Mouse (Mus musculus) right cerebral cortex, postnatal 4 days (tissue): ENCODE results near the gene Cacnb4.

Source experiments
- DNase-seq: peaks from one replicate; pipeline ENCODE4 v3.0.0-alpha.2; 2022

The Cacnb4 gene

DNA sequence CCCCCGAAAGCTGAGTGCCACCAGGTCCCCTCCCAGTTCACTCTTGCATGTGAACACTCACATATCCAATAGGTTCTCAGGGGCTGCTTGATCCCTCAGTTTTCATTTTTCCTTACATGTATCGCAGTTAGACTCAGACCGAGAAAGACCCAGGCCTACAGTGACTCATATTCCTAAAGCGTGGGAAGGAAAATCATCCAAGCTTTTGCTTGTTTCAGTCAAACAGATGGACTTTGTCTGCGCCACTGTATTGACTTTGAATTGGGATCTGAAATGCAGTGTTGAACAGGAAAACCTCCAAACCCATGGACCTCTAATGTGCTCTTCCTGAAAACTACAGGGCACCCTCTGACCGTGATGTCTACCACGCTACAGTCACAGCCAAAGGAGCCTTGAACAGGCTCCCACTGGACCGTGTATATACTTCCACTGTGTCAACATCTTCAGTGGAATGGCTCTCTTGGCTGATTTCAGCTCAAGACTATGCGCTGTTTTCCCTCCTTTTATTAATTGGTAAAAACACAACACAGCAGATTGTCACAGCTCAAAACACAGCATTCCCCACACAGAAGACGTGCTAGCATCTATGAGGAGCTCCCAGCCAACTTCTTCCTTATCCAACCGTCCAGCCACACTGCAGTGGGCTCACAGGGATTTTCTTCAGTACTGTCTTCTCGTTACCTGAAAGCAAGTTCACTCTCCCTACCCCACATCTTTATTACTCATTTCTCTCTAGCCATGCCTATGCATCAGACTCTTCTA is 215.2 kb downstream of the Cacnb4 start:
- no peak for DNase-seq

DNA sequence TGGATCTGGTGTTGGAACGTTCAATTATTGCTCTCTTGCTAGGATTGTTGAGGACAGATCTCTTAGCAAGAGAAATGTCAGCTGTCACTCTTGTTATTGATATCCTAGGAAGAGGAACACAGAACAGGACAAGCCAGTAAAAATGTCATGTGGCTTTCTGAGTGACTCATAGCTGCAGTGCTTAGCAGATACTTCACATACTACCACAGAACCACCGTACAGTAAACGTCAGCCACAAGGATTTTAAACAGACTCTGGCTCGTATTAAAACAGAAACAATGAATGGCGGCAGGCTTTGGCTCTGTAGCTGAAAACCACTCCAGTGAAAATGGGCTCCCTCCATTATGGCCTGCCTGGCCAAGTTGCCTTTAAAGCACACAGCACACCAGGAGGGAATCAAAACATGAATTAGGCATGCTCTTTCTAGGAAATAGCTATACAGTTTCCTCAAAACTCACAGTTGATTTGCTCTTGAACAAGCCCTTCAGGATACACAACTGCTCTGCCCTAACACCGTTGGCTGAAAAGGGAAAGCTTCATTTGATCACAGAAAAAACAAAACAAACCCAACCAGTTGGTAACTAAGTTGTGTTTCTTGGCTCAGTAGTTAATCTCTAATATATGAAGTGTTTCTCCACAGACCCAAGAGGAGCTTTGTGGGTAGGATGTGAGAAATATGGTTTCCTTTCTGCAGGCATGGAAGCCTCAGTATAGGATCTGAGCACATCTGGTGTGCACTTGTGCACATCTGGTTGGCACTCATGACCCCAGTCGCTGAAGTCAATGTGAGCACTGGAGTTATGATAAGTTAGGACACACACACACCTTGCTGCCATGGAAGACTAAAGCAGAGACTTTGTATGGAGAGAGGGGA is 220.8 kb downstream of the Cacnb4 start:
- DNase-seq, result no peak

DNA sequence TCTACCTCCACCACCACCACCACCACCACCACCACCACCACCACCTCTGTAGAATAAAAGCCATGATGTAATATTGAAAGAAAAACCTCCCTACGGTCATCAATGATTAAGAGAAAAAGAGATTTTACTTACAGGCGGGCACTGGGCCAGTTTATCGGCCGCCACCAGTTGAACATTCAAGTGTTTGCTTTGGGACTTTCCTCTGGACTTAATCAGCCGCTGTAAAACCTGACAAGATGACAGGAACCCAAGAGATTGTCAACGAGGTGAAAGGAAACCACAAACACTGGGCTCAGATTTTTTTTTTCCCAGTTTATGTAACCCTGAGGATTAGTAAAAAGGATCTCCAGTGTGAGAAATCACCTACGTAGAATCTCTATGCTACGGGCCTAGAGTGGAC is 226.8 kb downstream of the Cacnb4 start:
- no peak for DNase-seq

DNA sequence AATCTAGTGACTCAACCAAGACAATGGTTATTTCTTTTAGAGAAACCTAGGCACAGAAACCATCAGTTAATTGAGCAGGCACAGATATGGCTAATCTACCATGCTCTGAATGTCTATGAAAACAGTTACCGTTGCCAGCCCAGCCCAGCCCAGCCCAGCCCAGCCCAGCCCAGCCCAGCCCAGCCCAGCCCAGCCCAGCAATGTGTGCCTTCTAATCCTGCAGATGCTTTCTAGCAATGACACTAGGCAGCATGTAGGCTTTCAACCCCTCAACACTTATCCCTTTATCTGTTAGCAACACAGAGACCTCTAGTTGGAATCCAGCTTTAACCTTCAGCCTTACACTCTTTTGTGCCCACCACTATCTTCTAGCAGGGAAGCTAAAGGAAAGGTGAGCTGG is 227.7 kb downstream of the Cacnb4 start:
- no peak for DNase-seq

DNA sequence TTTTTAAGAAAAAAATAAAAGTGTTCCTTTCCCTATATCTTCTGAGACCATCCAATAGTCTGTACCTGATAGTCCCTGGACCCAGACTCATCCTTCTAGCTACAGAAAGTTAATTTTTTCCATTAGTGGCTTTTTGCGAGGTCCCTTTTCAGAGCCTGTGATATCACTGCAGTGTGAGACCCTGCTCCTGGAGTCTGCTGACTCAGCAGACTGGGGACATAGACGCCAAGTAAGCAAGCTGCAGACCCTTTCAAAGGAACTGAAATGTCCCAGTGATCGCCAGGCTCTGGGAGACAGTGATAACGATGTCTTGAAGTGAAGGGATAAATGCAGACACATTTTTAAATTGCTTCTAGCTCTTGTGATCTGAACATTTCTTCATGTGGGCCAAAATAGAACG is 230.0 kb downstream of the Cacnb4 start:
- no peak for DNase-seq

DNA sequence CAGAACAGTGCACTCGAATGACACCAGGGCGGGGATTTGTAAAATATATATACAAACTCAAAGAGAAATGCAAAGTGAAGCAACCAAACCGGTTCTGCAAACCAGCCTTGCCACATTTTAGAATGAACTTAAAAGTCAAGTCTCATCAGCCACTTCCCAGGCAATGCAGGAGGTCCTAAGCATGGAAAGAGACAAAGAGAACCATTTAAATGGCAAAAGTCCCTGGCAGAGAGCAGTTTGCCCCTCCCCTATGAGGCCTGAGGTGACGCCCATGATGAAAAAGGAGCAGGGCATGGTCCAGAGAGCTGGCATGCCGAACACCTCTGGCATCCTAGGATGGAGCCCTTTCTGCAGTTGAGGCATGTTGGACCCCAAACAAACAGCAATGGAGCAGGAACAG is 234.5 kb downstream of the Cacnb4 start:
- DNase-seq, result no peak

DNA sequence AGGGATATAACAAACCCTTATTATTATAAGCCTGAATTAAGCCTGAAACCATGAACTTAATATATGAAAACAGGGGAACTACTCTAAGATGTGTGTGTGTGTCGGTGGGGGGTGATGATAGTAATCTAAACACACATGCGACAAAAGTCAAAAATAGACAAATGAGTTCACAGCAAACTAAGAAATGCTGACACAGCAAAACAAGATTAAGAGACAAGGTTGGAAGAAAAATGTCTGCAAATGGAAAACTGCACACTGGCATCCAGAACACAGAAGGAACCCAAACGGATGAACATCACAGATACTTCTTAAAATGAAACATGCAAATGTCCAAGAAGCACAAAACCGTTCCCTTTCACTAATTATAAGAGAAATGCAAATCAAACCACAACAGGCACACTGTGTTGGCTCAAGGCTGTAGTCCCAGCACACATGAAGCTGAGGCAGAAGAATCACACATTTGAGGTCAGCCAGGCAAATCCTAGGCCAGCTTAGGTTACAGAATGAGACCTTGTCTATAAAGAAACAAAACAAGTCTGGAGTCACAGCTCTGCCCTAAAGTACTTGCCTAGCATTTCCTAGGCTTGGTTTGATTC is 236.1 kb downstream of the Cacnb4 start:
- no peak for DNase-seq

DNA sequence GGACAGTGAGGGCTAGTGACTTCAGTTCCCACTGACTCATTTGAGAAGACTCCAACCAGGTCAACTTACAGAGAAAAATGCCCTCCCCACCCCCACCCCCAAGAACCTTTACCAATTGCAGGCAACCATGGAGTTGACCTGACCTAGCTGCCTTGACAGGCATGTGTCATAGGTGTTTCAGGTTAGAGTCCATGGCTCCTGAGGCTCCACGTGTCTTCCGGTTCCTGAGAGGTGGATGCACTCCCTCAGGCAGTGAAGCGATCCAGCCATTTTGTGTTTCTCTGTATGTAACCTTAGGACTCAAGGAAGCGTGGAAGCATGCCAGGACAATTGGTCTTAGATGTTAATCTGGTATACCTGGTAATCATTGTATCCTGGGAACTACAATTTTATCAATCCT is 238.2 kb downstream of the Cacnb4 start:
- DNase-seq, result no peak

DNA sequence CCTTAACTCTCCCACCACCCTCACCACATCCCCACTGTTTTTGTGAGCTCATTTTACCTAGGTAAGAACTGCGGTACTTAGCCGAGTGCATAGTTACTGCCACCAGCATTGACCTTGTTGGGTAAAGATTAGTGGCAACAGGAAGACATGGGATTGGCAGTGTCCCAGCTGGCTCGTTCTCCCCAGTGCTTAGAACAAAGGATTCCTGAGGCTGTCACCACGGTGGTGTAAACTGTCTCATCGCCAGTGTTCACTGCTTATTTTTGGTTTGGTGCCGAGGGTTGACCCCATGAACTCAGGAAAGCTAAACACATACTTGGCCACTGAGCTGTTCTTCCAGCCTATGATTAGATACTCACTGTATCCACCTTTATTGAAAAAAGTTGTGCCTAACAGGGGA is 238.6 kb downstream of the Cacnb4 start:
- DNase-seq, result peak; percentile 17

DNA sequence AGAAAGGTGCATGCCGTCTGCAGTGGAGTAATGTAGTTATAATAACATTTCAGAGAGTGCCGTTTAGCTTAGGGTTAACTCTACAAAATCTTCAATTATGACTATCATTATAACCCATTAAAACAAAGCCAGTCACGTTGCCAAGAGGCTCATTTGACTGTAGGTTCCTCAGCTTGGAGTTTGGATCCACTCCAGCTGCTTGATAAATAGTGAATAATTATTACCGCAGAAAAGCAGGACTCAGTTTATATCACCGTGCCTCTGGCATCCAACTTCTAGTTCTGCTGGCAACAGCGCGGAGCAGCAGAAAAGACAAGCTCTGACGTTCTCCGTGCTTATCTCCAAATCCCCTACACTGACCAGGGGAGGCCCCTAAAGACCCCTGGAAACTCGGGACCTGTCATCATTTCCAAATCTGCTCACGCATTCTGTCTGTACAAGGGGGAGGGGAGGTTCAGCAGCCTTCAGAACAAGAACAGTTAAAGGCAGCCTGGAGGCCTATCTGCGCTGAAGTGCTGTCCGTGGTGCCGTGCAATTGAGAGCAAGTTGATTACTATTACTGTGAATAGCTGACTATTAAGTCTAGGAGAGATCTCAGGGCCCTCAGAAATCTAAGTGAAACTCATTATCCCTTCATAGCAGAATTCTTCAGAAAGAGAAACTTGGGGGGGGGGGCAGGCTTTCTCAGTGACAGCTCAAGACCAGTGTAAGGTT is 240.6 kb downstream of the Cacnb4 start:
- DNase-seq, result no peak

DNA sequence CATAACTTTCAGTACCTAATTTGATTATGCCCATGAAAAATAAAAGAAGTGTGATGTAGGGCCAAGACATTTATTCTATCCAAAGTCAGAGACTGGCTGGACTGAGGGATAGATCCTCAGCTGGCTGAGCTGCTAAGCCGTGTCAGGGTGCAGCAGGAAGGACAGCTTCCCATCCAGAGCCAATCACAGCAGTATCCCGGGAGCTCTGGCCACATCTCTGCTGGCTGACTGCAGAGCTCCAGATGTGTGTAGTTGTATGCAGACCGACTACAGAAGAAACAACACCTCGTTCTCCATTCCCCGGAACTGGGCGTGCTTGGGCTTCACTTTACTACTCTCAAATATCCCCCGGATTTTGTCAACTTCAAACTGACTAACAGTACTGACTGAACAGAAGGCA is 243.3 kb downstream of the Cacnb4 start:
- DNase-seq, result no peak

DNA sequence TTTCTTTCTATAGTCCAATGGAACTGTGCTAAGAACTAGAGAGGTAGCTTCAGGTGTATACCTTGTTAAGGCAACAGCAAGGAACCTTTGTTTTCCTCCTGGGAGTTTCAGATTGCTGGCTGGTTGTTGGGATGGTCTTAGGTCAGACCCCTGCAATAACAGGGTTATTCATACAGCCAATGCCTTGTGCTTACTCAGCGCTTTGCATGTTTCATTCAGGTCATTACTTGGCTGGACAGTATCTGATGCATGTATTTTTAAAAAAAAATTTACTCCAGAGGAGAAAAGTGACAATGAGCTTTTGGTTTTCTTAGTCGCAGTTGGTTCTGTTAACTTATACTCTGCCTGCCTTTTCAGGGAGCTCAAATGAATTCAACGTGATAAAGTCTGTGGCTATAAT is 249.2 kb downstream of the Cacnb4 start:
- no peak for DNase-seq

DNA sequence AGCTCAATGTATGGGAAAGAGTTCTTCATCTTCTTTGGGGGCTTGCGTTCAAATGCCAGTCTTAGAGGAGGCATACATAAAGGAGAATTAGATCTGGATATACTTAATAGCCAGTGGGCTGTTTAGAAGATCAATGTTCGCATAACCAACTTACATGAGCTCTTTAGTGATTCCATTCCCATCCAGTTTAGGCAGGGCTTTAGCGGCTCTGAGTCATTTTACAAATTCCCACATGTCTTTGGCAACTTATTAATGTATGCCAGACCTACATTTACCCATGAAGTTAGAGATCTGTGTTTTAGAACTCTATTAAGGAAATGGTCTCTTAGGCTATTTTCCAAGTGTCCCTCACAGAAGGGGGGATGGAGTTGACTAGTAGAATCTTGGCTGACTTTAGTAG is 250.6 kb downstream of the Cacnb4 start:
- no peak for DNase-seq

DNA sequence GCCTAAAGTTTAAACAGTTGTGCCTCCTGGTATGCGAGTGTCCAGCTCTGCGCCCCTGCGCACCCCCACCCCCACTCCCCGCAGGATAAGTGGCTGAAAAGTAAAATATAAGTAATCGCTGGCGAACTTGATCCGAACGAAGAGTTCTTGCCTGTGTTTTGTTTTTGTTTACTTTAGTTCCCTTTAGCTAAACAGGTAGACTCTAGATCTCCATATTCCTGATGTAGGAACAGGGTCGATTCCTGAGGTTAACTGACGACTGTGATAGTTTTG is 251.2 kb downstream of the Cacnb4 start:
- no peak for DNase-seq

DNA sequence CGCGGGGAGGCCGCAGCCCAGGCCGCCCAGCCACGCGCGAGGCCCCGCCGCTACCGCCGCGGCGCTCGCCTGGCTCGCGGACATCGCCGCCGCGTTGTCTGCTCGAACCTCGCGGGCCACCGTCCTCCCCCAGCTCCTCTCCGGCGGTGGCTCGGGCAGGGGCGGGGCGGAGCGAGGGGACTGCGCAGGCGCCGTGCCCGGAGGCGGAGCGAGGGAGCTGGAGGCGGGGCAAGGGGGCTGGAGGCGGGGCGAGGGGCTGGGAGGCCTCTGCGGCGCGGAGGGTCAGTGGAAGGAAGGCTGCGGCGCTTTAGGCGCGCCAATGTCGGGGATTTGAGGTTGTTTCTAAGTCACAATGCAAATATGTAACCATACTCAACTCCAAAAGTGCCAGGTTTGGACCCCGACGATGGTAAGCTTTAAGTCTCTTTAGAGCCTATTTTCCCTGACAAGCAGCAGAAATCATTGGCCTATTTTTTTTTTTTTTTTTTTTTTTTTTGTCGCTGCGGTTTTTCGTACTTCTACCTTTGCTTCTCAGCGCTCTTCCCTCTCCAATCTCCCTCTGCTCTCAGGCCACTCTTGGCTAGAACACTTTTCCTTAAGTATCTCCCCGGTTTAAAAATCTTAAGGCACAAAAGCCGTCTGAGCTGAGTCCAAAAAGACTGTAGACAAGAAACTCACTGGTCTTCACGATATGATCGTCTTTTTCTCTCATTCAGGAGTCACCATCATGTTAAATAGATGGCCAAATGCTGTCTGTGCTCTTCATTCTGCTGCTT is 251.7 kb downstream of the Cacnb4 start, which contains the start of gene Arl5a:
Gene Arl5a, minus strand, starts transcription at position 155 of the 776 bp plus-strand sequence.
- DNase-seq, result peak; percentile 99

DNA sequence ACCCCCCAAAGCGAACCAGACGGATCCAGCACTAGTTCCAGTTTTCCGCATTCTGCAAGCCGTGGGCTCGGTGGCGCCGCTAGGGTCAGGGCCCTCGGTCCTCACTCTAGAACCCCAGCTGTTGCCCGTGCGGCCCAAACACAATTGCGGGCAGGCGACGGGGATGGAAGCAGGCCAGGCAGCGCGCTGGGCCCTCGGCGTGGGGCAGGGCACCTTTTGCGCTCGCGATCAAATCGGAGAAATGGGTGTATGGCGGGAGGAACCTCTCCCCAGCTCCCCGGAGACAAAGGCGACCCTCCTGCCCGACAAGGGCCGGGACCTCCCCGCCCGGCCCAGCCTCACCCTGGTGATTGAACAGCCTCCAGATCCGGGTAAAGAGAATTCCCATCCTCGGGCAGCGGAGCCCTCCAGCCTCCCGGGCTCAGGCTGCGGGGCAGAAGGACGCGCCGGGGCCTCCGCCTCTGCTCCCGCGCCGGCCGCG is 252.3 kb downstream of the Cacnb4 start:
- DNase-seq, result peak; percentile 59

DNA sequence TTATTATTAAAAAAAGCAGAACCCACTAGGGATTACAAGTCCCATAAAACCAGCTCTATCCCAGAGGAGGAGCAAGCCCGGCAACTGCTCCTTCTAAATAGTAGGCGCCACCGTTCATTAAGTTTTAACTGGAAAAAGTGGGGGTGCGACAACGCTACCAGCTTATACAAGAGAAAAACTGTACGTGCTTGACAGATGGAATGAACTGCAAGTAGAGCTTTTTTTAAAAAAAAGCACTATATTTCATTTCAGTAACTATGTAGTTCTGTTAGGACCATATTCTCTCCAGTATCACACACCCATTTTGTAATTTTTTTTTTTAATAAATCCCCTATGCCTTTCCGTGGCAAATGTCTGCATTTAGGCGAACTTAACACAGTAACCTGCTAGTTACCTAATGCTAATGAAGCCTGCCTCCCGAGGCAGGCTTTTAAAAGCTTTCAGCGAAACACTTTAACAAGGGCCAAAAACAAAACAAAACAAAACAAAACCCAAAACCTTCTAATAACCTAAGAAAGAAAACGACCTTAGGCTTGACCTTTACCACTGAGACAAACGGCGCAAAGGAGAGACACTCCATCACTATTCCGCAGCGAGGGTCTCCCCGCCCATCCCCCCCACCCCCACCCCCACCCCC is 252.9 kb downstream of the Cacnb4 start:
- DNase-seq, result no peak

DNA sequence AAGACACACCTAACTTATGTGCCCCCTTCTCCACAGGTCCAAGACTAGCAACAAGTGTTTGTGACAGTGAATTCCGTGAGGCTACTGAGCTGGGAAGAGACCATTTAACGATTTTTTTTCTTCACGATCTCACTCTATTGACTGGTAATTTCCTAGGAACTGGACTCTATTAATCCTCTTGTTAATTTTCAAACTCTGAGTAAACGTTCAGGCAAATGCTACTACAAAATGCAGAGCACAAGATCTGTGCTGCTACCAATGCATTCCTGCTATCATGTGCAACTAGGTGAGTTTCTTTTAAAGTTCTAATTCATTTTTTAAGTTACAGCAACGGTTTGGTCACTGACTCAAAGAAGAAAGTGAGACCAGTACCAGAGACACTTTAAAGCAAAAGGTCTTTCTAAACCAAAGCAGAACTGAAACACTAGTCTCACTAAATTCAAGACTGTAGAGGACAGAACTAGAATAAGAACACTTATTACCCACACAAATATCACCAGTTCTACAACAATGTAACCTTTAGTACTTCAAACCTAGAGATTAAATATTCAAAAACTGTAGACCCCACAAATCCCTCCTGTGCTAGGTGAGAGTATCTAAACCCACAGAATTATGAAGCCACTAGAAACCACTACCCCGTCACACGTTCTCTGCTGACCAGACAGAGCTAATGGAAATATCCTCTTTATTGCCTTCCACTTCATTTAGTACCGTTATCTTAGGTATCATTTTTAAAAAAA is 253.6 kb downstream of the Cacnb4 start:
- no peak for DNase-seq

DNA sequence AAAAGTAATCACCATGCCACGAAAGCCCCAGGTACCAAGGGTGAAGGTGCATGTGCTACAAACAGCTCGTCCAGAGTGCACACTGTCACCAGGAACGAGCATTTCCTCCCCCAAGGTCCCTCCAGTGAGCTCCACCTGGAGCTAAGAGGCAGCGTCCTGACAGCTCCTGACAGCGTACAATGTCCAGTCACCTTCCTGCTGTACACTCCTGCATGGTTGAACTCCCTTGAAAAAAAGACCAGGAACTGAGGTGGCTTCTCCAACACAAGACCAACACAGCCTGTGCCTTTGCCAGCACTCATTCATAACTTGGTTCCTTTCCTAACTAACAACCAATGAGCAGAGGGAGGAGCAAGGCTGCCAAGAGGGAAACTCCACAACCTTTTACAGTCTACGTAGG is 255.4 kb downstream of the Cacnb4 start:
- DNase-seq, result no peak

DNA sequence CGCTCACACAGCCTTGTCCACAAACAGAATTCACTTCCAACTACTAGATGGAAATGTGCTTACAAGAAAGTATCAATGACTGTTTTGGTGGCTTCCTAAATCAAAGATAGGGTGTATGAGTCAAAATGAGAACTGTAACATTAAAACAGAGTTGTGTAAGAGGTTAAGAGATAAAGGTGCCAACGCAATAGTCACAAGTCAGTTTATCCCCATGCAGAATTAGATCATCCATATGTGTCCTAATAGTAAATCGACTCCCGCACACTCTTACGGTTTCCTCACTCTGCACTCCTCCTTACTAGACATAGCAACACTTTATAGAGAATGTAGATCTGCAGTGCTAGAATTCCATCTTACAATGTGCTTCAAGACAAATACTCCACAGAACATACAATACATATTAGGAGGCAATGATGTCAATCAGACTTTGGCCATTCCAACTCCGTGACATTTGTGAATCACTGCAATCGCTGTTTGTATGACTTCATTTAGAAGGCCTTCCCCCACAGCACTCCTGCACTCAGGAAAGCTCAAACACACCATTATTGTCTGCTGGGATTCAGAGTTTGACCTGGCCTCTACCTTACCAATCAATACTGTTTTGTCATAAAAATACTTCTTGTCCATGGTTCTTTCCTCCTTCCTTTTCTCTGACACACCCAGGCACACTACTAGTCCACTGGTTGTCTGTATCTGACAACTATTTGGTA is 256.5 kb downstream of the Cacnb4 start:
- no peak for DNase-seq

DNA sequence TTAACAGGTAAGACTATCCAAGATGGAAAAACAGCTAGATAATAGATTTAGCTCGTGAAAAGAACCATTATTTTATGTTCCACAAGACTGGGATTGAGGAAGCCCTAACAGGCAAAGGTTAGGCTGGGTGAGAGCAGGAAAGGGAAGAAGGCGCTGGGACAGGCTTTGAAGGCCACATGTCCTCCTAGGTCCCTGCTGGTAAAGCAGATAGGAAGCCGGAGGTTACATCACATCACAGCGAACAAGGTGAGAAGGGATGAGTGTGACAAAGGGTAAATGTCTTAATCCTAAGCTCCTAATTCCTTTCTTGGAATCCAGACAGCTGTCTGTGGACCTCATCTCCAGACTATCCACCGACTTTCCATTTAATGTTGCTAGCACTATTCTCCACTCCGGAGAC is 257.3 kb downstream of the Cacnb4 start:
- no peak for DNase-seq
